Mouse (Mus musculus): ENCODE measurements at regions not wholly inside any gene's neighbourhood (a gene's known extent, or its start where the extent isn't known, plus 50 kb on each side); places are given as distances from the start of the nearest gene placed in this dataset.

DNA sequence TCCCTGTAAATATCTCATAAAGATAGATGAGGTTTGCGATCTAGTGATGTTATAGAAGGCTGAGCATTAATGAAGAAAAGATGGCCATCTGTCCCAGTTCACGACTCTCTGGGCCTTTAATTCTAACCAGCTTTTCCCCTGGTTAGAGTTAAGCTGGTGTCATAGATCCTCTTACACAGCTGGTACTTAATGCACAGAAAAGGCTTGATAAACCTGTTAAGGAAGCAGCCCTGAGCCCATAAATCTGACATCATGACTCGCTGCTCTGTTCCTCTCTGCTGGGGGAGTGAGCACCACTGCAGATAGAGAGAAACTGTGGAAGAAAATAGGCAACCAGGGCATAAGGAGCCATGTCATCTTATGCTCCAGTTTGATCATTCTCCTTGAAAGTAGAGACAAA is 316.5 kb downstream of the Etaa1 start:
- Histone ChIP-seq H3K36me3 (ENCODE audit: control insufficient read depth, insufficient read depth, low read length) (no peaks in the 10 kb centered on the region), H3K4me2 (ENCODE audit: low read length) (no peak overlapping the region), H3K9me3 (ENCODE audit: control insufficient read depth, low read length) (no peaks in the 10 kb centered on the region), H3K4me3 (ENCODE audit: low read depth, low read length) (no peak overlapping the region), H3K9ac (ENCODE audit: low read length) (no peak overlapping the region), H3K27ac (ENCODE audit: low read depth) (no peak overlapping the region), H3K27me3 (replicated peaks; ENCODE audit: control insufficient read depth, insufficient read depth, low read length) (no peaks in the 10 kb centered on the region), H3K4me1 (replicated peaks; ENCODE audit: control insufficient read depth, insufficient read depth, low read length) (no peaks in the 10 kb centered on the region)
- no peak for ATAC-seq (replicated peaks; ENCODE audit: low FRiP score, low TSS enrichment, low read depth)
- 45% methylated on average over 3 of the region's 3 CpGs for WGBS
- DNase-seq (ENCODE audit: low spot score): no peak

DNA sequence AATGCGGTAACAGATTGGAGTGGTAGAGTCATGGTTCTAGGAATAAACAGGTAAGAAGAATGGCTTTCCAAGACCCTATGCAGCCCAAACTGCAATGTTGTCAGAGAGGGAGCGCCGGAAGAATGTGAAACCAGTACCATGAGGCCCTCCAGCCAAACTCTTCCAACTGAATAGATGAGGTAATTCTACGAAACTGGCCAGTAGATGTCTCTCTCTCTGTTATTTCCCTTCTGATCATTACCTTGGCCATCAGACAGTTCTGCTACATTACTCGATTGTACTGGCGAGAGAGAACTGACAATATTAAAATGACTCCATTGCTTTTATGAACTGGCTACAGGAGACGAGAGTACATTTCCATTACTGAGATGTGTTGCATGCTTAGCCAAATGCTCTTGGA is 313.8 kb downstream of the Etaa1 start:
- DNase-seq (ENCODE audit: low spot score): no peak
- H3K4me2 ChIP-seq (ENCODE audit: low read length): no peak overlapping the region
- H3K4me3 ChIP-seq (ENCODE audit: low read depth, low read length): no peak overlapping the region
- 77% methylated on average over 7 of the region's 7 CpGs for WGBS
- no peak overlapping the region for H3K27ac ChIP-seq (ENCODE audit: low read depth)
- H3K9ac ChIP-seq (ENCODE audit: low read length): no peak overlapping the region
- H3K27me3 ChIP-seq (replicated peaks; ENCODE audit: control insufficient read depth, insufficient read depth, low read length): no peaks in the 10 kb centered on the region
- H3K36me3 ChIP-seq (ENCODE audit: control insufficient read depth, insufficient read depth, low read length): no peaks in the 10 kb centered on the region
- ATAC-seq (replicated peaks; ENCODE audit: low FRiP score, low TSS enrichment, low read depth): no peak
- H3K4me1 ChIP-seq (replicated peaks; ENCODE audit: control insufficient read depth, insufficient read depth, low read length): no peaks in the 10 kb centered on the region
- no peaks in the 10 kb centered on the region for H3K9me3 ChIP-seq (ENCODE audit: control insufficient read depth, low read length)

DNA sequence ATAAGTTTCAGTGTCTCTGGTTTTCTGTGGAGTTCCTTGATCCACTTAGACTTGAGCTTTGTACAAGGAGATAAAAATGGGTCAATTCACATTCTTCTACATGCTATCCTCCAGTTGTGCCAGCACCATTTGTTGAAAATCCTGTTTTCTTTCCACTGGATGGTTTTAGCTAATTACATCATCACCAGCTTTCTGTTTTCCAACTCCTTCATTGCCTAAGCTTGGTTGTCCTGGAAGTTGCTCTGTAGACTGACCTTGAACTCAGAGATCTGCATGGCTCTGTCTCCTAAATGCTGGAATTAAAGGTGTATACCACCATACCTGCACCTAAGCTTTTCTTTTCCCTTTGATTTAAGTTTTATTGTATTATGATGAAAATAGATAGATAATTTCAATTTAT is 306.2 kb downstream of the Etaa1 start:
- ATAC-seq (replicated peaks; ENCODE audit: low FRiP score, low TSS enrichment, low read depth) (no peak), DNase-seq (ENCODE audit: low spot score) (no peak)
- Histone ChIP-seq H3K27ac (ENCODE audit: low read depth) (no peak overlapping the region), H3K4me2 (ENCODE audit: low read length) (no peak overlapping the region), H3K4me3 (ENCODE audit: low read depth, low read length) (no peak overlapping the region), H3K9ac (ENCODE audit: low read length) (no peak overlapping the region), H3K4me1 (replicated peaks; ENCODE audit: control insufficient read depth, insufficient read depth, low read length) (no peaks in the 10 kb centered on the region), H3K27me3 (replicated peaks; ENCODE audit: control insufficient read depth, insufficient read depth, low read length) (no peaks in the 10 kb centered on the region), H3K36me3 (ENCODE audit: control insufficient read depth, insufficient read depth, low read length) (no peaks in the 10 kb centered on the region), H3K9me3 (ENCODE audit: control insufficient read depth, low read length) (no peaks in the 10 kb centered on the region)

- H3K27me3 ChIP-seq (replicated peaks; ENCODE audit: control insufficient read depth, insufficient read depth, low read length): no peaks in the 10 kb centered on the region
- no peaks in the 10 kb centered on the region for H3K4me1 ChIP-seq (replicated peaks; ENCODE audit: control insufficient read depth, insufficient read depth, low read length)
- 61% methylated on average over 4 of the region's 4 CpGs for WGBS
- no peak overlapping the region for H3K9ac ChIP-seq (ENCODE audit: low read length)
- no peak overlapping the region for H3K4me3 ChIP-seq (ENCODE audit: low read depth, low read length)
- no peak overlapping the region for H3K4me2 ChIP-seq (ENCODE audit: low read length)
- no peaks in the 10 kb centered on the region for H3K36me3 ChIP-seq (ENCODE audit: control insufficient read depth, insufficient read depth, low read length)
- H3K27ac ChIP-seq (ENCODE audit: low read depth): no peak overlapping the region
- ATAC-seq (replicated peaks; ENCODE audit: low FRiP score, low TSS enrichment, low read depth) (no peak), DNase-seq (ENCODE audit: low spot score) (no peak)
- H3K9me3 ChIP-seq (ENCODE audit: control insufficient read depth, low read length): no peaks in the 10 kb centered on the region
Measured at GRCm38 (mm10) chr11:17651389-17652156, 302.1 kb downstream of the Etaa1 start.

DNA sequence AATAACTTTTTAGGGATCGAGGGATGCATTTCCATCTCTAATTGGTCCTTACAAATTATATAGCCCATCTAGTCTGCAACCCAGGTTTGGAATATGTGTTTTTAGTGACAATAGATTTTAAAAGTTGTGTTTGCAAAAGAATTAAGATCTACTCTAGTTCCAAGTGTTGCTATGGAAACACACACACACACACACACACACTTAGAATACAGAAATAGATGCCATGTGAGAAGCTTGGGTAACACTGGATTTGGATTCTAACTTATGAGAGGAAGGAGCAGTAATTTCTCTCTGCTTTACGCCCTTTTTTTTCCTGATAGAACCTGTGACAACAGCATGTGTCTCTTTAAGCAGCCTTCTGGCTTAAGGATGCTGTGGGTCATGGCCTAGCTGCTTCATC is 297.8 kb downstream of the Etaa1 start:
- DNase-seq (ENCODE audit: low spot score): no peak
- WGBS: 93% methylated on average over 2 of the region's 2 CpGs
- no peaks in the 10 kb centered on the region for H3K36me3 ChIP-seq (ENCODE audit: control insufficient read depth, insufficient read depth, low read length)
- H3K9me3 ChIP-seq (ENCODE audit: control insufficient read depth, low read length): no peaks in the 10 kb centered on the region
- H3K4me1 ChIP-seq (replicated peaks; ENCODE audit: control insufficient read depth, insufficient read depth, low read length): no peaks in the 10 kb centered on the region
- H3K4me3 ChIP-seq (ENCODE audit: low read depth, low read length): no peak overlapping the region
- no peak overlapping the region for H3K27ac ChIP-seq (ENCODE audit: low read depth)
- no peaks in the 10 kb centered on the region for H3K27me3 ChIP-seq (replicated peaks; ENCODE audit: control insufficient read depth, insufficient read depth, low read length)
- H3K4me2 ChIP-seq (ENCODE audit: low read length): no peak overlapping the region
- ATAC-seq (replicated peaks; ENCODE audit: low FRiP score, low TSS enrichment, low read depth): no peak
- no peak overlapping the region for H3K9ac ChIP-seq (ENCODE audit: low read length)

DNA sequence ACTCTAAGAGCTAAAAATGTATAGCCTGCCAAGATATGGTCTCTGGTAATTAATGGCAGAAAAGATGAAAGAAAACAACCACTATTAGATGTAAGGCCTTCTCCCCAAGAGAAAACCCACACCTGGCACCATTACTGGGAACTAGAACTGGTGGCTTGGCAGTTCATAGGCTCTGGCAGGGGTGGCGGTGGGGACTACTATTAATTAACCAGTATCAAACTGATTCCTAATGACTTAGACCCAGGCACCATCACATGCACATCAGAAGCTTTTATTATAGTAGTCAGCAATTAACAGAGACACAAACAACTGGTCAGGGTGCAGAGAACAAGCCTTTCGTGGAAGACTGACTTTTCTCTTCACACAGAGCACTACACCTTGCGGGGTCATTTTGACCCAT is 296.0 kb downstream of the Etaa1 start:
- Histone ChIP-seq H3K9ac (ENCODE audit: low read length) (no peak overlapping the region), H3K36me3 (ENCODE audit: control insufficient read depth, insufficient read depth, low read length) (no peaks in the 10 kb centered on the region), H3K4me2 (ENCODE audit: low read length) (no peak overlapping the region), H3K4me3 (ENCODE audit: low read depth, low read length) (no peak overlapping the region), H3K9me3 (ENCODE audit: control insufficient read depth, low read length) (no peaks in the 10 kb centered on the region), H3K4me1 (replicated peaks; ENCODE audit: control insufficient read depth, insufficient read depth, low read length) (no peaks in the 10 kb centered on the region), H3K27ac (ENCODE audit: low read depth) (no peak overlapping the region), H3K27me3 (replicated peaks; ENCODE audit: control insufficient read depth, insufficient read depth, low read length) (no peaks in the 10 kb centered on the region)
- WGBS: 83% methylated on average over 3 of the region's 3 CpGs
- ATAC-seq (replicated peaks; ENCODE audit: low FRiP score, low TSS enrichment, low read depth) (no peak), DNase-seq (ENCODE audit: low spot score) (no peak)

DNA sequence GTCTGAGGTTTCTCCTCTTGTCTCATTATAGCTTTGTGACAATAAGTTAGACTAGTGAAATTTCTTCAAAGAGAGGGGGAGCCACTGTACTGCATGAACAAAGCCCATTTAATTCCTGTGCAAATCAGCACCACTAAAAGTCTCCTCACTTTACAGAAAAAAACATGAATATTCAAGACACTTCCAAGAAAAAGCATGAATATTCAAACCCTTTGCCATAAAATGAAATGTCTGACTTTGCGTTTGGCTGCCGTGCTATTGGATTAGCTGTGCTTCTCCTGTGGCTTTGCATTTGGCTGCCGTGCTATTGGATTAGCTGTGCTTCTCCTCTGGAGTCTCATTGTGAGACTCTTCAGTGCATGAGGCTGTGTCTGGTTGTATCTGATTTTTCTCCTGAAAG is 295.4 kb downstream of the Etaa1 start:
- Histone ChIP-seq H3K9ac (ENCODE audit: low read length) (no peak overlapping the region), H3K9me3 (ENCODE audit: control insufficient read depth, low read length) (no peaks in the 10 kb centered on the region), H3K4me3 (ENCODE audit: low read depth, low read length) (no peak overlapping the region), H3K27ac (ENCODE audit: low read depth) (no peak overlapping the region), H3K4me1 (replicated peaks; ENCODE audit: control insufficient read depth, insufficient read depth, low read length) (no peaks in the 10 kb centered on the region), H3K36me3 (ENCODE audit: control insufficient read depth, insufficient read depth, low read length) (no peaks in the 10 kb centered on the region), H3K4me2 (ENCODE audit: low read length) (no peak overlapping the region), H3K27me3 (replicated peaks; ENCODE audit: control insufficient read depth, insufficient read depth, low read length) (no peaks in the 10 kb centered on the region)
- 71% methylated on average over 3 of the region's 3 CpGs for WGBS
- ATAC-seq (replicated peaks; ENCODE audit: low FRiP score, low TSS enrichment, low read depth) (no peak), DNase-seq (ENCODE audit: low spot score) (no peak)

GRCm38 (mm10) chr11:17658717-17659116 is 295.0 kb downstream of the Etaa1 start:
- ATAC-seq (replicated peaks; ENCODE audit: low FRiP score, low TSS enrichment, low read depth): no peak
- Histone ChIP-seq H3K4me2 (ENCODE audit: low read length) (no peak overlapping the region), H3K4me1 (replicated peaks; ENCODE audit: control insufficient read depth, insufficient read depth, low read length) (no peaks in the 10 kb centered on the region), H3K9ac (ENCODE audit: low read length) (no peak overlapping the region), H3K27ac (ENCODE audit: low read depth) (no peak overlapping the region), H3K27me3 (replicated peaks; ENCODE audit: control insufficient read depth, insufficient read depth, low read length) (no peaks in the 10 kb centered on the region), H3K36me3 (ENCODE audit: control insufficient read depth, insufficient read depth, low read length) (no peaks in the 10 kb centered on the region), H3K9me3 (ENCODE audit: control insufficient read depth, low read length) (no peaks in the 10 kb centered on the region), H3K4me3 (ENCODE audit: low read depth, low read length) (no peak overlapping the region)
- WGBS: 75% methylated on average over 4 of the region's 4 CpGs
- DNase-seq (ENCODE audit: low spot score): no peak

GRCm38 (mm10) chr11:17663893-17664292 is 289.8 kb downstream of the Etaa1 start:
- Histone ChIP-seq H3K4me2 (ENCODE audit: low read length) (no peak overlapping the region), H3K9ac (ENCODE audit: low read length) (no peak overlapping the region), H3K36me3 (ENCODE audit: control insufficient read depth, insufficient read depth, low read length) (no peaks in the 10 kb centered on the region), H3K9me3 (ENCODE audit: control insufficient read depth, low read length) (no peaks in the 10 kb centered on the region), H3K27ac (ENCODE audit: low read depth) (no peak overlapping the region), H3K4me3 (ENCODE audit: low read depth, low read length) (no peak overlapping the region), H3K4me1 (replicated peaks; ENCODE audit: control insufficient read depth, insufficient read depth, low read length) (no peaks in the 10 kb centered on the region), H3K27me3 (replicated peaks; ENCODE audit: control insufficient read depth, insufficient read depth, low read length) (no peaks in the 10 kb centered on the region)
- no peak for ATAC-seq (replicated peaks; ENCODE audit: low FRiP score, low TSS enrichment, low read depth)
- no peak for DNase-seq (ENCODE audit: low spot score)
- WGBS: 78% methylated on average over 5 of the region's 5 CpGs

Data from intestine, embryonic 14.5 days (tissue).